Mouse (Mus musculus) forebrain, embryonic 12.5 days (tissue): Measurements from ENCODE around the gene Ech1. TPM values are rescaled to one million over a fixed set of nuclear protein-coding genes. Genes with fewer than 3 reads are reported as not detected.
A peak's percentile ranks its signal among the peaks of the same experiment; 100 is the strongest.

Experiments
- ATAC-seq: fragments of 200-750 bp; cut with Nextera tagmentation; 2 replicates; pipeline ENCODE4 v1.8.0; 2017; ENCODE audit warnings: moderate TSS enrichment; ENCODE audit not compliant: low FRiP score
- H3K27ac ChIP-seq: fragments of 300-500 bp; sonication (generic); 2 replicates; pipeline ENCODE4 v1.5.1; 2016; ENCODE audit warnings: mild to moderate bottlenecking
- H3K27me3 ChIP-seq: fragments of 300-500 bp; sonication (generic); 2 replicates; pipeline ENCODE4 v1.6.1; 2016; ENCODE audit warnings: mild to moderate bottlenecking
- H3K36me3 ChIP-seq: fragments of 300-500 bp; sonication (generic); replicated peaks from 2 replicates; pipeline ENCODE4 v1.6.1; 2016; ENCODE audit warnings: mild to moderate bottlenecking
- H3K4me1 ChIP-seq: fragments of 300-500 bp; sonication (generic); 2 replicates; pipeline ENCODE4 v1.6.1; 2016
- H3K4me2 ChIP-seq: fragments of 300-500 bp; sonication (generic); 2 replicates; pipeline ENCODE4 v1.6.1; 2016; ENCODE audit warnings: mild to moderate bottlenecking, moderate library complexity
- H3K4me3 ChIP-seq: fragments of 300-500 bp; sonication (generic); replicated peaks from 2 replicates; pipeline ENCODE4 v1.5.1; 2016; ENCODE audit warnings: mild to moderate bottlenecking
- H3K9ac ChIP-seq: fragments of 300-500 bp; sonication (generic); 2 replicates; pipeline ENCODE4 v1.6.1; 2016; ENCODE audit warnings: mild to moderate bottlenecking
- H3K9me3 ChIP-seq: fragments of 300-500 bp; sonication (generic); 2 replicates; pipeline ENCODE4 v1.6.1; 2016
- WGBS: fragments of 180-500 bp; shearing (Covaris S2); methylation state at CpG from one replicate; pipeline ENCODE4 v1.1.7; 2016; 5-methylcytosine and 5-hydroxymethylcytosine counted together
- polyA plus RNA-seq: library from polyadenylated mRNA; unstranded; fragments of >200 nt; fragmentation: Nextera tagmentation; extraction: Ambion mirVana; gene quantifications from 2 replicates; pipeline ENCODE4 v1.2.1, GENCODE M21; 2016

Gene Ech1
- polyA plus RNA-seq, 1 experiment from 2014 or later = 63.9 TPM

- no peak for ATAC-seq
- peaks cover 4% of the 10 kb centered on the region; the same call in 1 of the 2 replicates for H3K36me3 ChIP-seq
- no peak overlapping the region for H3K9ac ChIP-seq
- H3K4me3 ChIP-seq = no peak overlapping the region
- H3K4me2 ChIP-seq = no peak overlapping the region
- H3K27ac ChIP-seq = no peak overlapping the region
- WGBS = 84% methylated on average over 14 of the region's 14 CpGs
- peaks cover 3% of the 10 kb centered on the region; the same call in 1 of the 2 replicates for H3K27me3 ChIP-seq
- H3K4me1 ChIP-seq = peaks cover 8% of the 10 kb centered on the region; the same call in 1 of the 2 replicates
- H3K9me3 ChIP-seq = no peaks in the 10 kb centered on the region
These were observed 32.4 kb upstream of the Ech1 start for GRCm38 (mm10) chr7:28792391-28793185.

- Histone ChIP-seq H3K4me2 (no peak overlapping the region), H3K36me3 (no peaks in the 10 kb centered on the region), H3K4me3 (no peak overlapping the region), H3K4me1 (peaks cover 8% of the 10 kb centered on the region; the same call in 1 of the 2 replicates), H3K9ac (no peak overlapping the region), H3K27me3 (peaks cover 3% of the 10 kb centered on the region; the same call in 1 of the 2 replicates), H3K27ac (no peak overlapping the region), H3K9me3 (no peaks in the 10 kb centered on the region)
- no peak for ATAC-seq
- 29% methylated on average over 2 of the region's 2 CpGs for WGBS
These were observed 31.2 kb upstream of the Ech1 start for GRCm38 (mm10) chr7:28793834-28794233.

- no peak overlapping the region for H3K9ac ChIP-seq
- peaks cover 3% of the 10 kb centered on the region; the same call in 1 of the 2 replicates for H3K27me3 ChIP-seq
- no peak overlapping the region for H3K4me2 ChIP-seq
- H3K36me3 ChIP-seq = no peaks in the 10 kb centered on the region
- no peak for ATAC-seq
- no peaks in the 10 kb centered on the region for H3K9me3 ChIP-seq
- H3K4me1 ChIP-seq = peaks cover 8% of the 10 kb centered on the region; the same call in 1 of the 2 replicates
- no peak overlapping the region for H3K27ac ChIP-seq
- 90% methylated on average over 3 of the region's 3 CpGs for WGBS
- no peak overlapping the region for H3K4me3 ChIP-seq
These were observed 30.5 kb upstream of the Ech1 start for GRCm38 (mm10) chr7:28794496-28794895.

GRCm38 (mm10) chr7:28795832-28796231 is 29.2 kb upstream of the Ech1 start:
- Histone ChIP-seq H3K9ac (no peak overlapping the region), H3K9me3 (no peaks in the 10 kb centered on the region), H3K27ac (no peak overlapping the region), H3K4me3 (no peak overlapping the region), H3K27me3 (peaks cover 3% of the 10 kb centered on the region; the same call in 1 of the 2 replicates), H3K4me2 (no peak overlapping the region), H3K36me3 (no peaks in the 10 kb centered on the region), H3K4me1 (peaks cover 8% of the 10 kb centered on the region; the same call in 1 of the 2 replicates)
- ATAC-seq = no peak
- WGBS = 84% methylated on average over 15 of the region's 15 CpGs

GRCm38 (mm10) chr7:28796562-28796975 is 28.4 kb upstream of the Ech1 start:
- H3K27ac ChIP-seq = no peak overlapping the region
- ATAC-seq = peak; percentile 67
- 17% methylated on average over 32 of the region's 32 CpGs for WGBS

GRCm38 (mm10) chr7:28799994-28800393 is 25.0 kb upstream of the Ech1 start:
- H3K4me2 ChIP-seq = no peak overlapping the region
- H3K27ac ChIP-seq = no peak overlapping the region
- no peak overlapping the region for H3K9ac ChIP-seq
- H3K27me3 ChIP-seq = no peaks in the 10 kb centered on the region
- no peaks in the 10 kb centered on the region for H3K36me3 ChIP-seq
- H3K9me3 ChIP-seq = no peaks in the 10 kb centered on the region
- H3K4me1 ChIP-seq = peaks cover 31% of the 10 kb centered on the region
- no peak for ATAC-seq
- H3K4me3 ChIP-seq = no peak overlapping the region
- 92% methylated on average over 9 of the region's 9 CpGs for WGBS

More at GRCm38 (mm10) chr7:28796562-28796975, 28.4 kb upstream of the Ech1 start:
- no peak overlapping the region; the same call in none of the 2 replicates for H3K9ac ChIP-seq
- peaks cover 3% of the 10 kb centered on the region; the same call in 1 of the 2 replicates for H3K27me3 ChIP-seq
- H3K9me3 ChIP-seq = no peaks in the 10 kb centered on the region
- peaks cover 10% of the 10 kb centered on the region; the same call in 1 of the 2 replicates for H3K4me1 ChIP-seq
- no peaks in the 10 kb centered on the region for H3K36me3 ChIP-seq
- H3K4me3 ChIP-seq = peak overlapping the region; percentile 23
- H3K4me2 ChIP-seq = peak overlapping the region; percentile 45

- Histone ChIP-seq H3K27ac (no peak overlapping the region), H3K36me3 (no peaks in the 10 kb centered on the region), H3K9me3 (no peaks in the 10 kb centered on the region), H3K9ac (no peak overlapping the region), H3K4me2 (no peak overlapping the region), H3K27me3 (no peaks in the 10 kb centered on the region), H3K4me3 (no peak overlapping the region), H3K4me1 (peaks cover 29% of the 10 kb centered on the region)
- WGBS = 75% methylated on average over 3 of the region's 3 CpGs
- no peak for ATAC-seq
These were observed 23.6 kb upstream of the Ech1 start for GRCm38 (mm10) chr7:28801451-28801850.

GRCm38 (mm10) chr7:28801901-28802670 is 22.9 kb upstream of the Ech1 start:
- Histone ChIP-seq H3K9ac (no peak overlapping the region), H3K27ac (peak overlapping the region; percentile 69), H3K4me3 (no peak overlapping the region), H3K9me3 (no peaks in the 10 kb centered on the region), H3K36me3 (no peaks in the 10 kb centered on the region), H3K27me3 (no peaks in the 10 kb centered on the region), H3K4me1 (peaks cover 24% of the 10 kb centered on the region), H3K4me2 (peak overlapping the region; percentile 9; the same call in 1 of the 2 replicates)
- ATAC-seq = no peak
- WGBS = 27% methylated on average over 10 of the region's 10 CpGs

GRCm38 (mm10) chr7:28802846-28803588 is 22.0 kb upstream of the Ech1 start:
- ATAC-seq = 0 out of 2 replicates have a peak, but pooled peaks have one; percentile 36
- H3K4me3 ChIP-seq = no peak overlapping the region
- 10% methylated on average over 10 of the region's 10 CpGs for WGBS
- H3K27ac ChIP-seq = peak overlapping the region; percentile 69
- H3K36me3 ChIP-seq = no peaks in the 10 kb centered on the region
- peaks cover 29% of the 10 kb centered on the region for H3K4me1 ChIP-seq
- 0 out of 2 replicates have a peak overlapping the region, but pooled peaks have one; percentile 0 for H3K9ac ChIP-seq
- H3K27me3 ChIP-seq = no peaks in the 10 kb centered on the region
- H3K4me2 ChIP-seq = peak overlapping the region; percentile 9
- H3K9me3 ChIP-seq = no peaks in the 10 kb centered on the region

- H3K9me3 ChIP-seq = no peaks in the 10 kb centered on the region
- H3K4me2 ChIP-seq = no peak overlapping the region
- no peak overlapping the region for H3K27ac ChIP-seq
- WGBS = 70% methylated on average over 4 of the region's 4 CpGs
- no peak overlapping the region for H3K4me3 ChIP-seq
- H3K36me3 ChIP-seq = no peaks in the 10 kb centered on the region
- no peaks in the 10 kb centered on the region for H3K27me3 ChIP-seq
- H3K4me1 ChIP-seq = peaks cover 34% of the 10 kb centered on the region
- ATAC-seq = no peak
- no peak overlapping the region for H3K9ac ChIP-seq
These were observed 21.3 kb upstream of the Ech1 start for GRCm38 (mm10) chr7:28803756-28804155.

GRCm38 (mm10) chr7:28806869-28807268 is 18.1 kb upstream of the Ech1 start:
- no peaks in the 10 kb centered on the region for H3K9me3 ChIP-seq
- H3K27me3 ChIP-seq = no peaks in the 10 kb centered on the region
- H3K27ac ChIP-seq = no peak overlapping the region
- H3K4me3 ChIP-seq = no peak overlapping the region
- H3K4me1 ChIP-seq = peaks cover 31% of the 10 kb centered on the region
- no peak overlapping the region for H3K4me2 ChIP-seq
- H3K9ac ChIP-seq = no peak overlapping the region
- H3K36me3 ChIP-seq = peaks cover under 1% of the 10 kb centered on the region; the same call in 1 of the 2 replicates
- ATAC-seq = no peak
- WGBS = 79% methylated on average over 4 of the region's 4 CpGs
